Mouse (Mus musculus) left cerebral cortex, postnatal 4 days (tissue): ENCODE data around the gene Col24a1. TPM values are rescaled to one million over a fixed set of nuclear protein-coding genes. Genes with fewer than 3 reads are reported as not detected.

ENCODE experiments used
- total RNA-seq, 2 experiments: library from RNA; stranded (reverse); gene quantifications; 2 replicates each; pipeline ENCODE4 v1.2.3; 2021

Gene Col24a1
- total RNA-seq, 2 experiments from 2014 or later = 3.0 to 3.4 TPM

Other genes starting within 250 kb of the Col24a1 start
- not detected for gene Clca2, start 193.0 kb upstream of the Col24a1 start, total RNA-seq
- 10 to 100 TPM; 20.3 to 24.4 TPM for gene Odf2l, start 173.9 kb upstream of the Col24a1 start, total RNA-seq